Mouse (Mus musculus) mesoderm, embryonic 11.5 days (tissue): ENCODE data around the gene Cdc40.

Experiments used
- DNase-seq: peaks from one replicate; pipeline ENCODE4 v3.0.0-alpha.2; 2012; ENCODE audit warnings: low read depth, low spot score

Cdc40 gene

GRCm38 (mm10) chr10:40882831-40883643, at the start of gene Cdc40, which contains the start of gene Wasf1:
TSS of gene Cdc40 (minus strand) at chr10:40883311.
TSS of gene Wasf1 (plus strand) at chr10:40883475.
- DNase-seq = peak; percentile 98

DNA sequence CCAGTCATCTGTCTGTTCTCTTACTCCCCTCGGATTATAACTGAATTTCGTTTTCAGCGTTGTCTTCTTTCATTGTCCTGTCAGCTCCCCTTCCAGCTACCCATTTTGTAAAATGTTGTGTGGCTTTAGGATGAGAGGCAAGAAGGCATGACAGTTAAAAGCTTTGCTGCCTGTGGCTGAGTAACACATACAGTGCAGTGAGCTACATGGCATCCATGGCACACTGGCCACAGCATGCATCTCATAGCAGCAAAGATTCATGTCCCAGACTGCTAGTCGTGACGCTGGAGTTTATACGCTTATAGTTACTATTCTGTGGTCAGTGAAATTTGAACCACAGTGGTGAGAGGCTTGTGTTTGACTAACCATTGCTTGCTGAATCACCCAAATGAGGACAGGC, 36.4 kb upstream of the Cdc40 start:
- DNase-seq = no peak

DNA sequence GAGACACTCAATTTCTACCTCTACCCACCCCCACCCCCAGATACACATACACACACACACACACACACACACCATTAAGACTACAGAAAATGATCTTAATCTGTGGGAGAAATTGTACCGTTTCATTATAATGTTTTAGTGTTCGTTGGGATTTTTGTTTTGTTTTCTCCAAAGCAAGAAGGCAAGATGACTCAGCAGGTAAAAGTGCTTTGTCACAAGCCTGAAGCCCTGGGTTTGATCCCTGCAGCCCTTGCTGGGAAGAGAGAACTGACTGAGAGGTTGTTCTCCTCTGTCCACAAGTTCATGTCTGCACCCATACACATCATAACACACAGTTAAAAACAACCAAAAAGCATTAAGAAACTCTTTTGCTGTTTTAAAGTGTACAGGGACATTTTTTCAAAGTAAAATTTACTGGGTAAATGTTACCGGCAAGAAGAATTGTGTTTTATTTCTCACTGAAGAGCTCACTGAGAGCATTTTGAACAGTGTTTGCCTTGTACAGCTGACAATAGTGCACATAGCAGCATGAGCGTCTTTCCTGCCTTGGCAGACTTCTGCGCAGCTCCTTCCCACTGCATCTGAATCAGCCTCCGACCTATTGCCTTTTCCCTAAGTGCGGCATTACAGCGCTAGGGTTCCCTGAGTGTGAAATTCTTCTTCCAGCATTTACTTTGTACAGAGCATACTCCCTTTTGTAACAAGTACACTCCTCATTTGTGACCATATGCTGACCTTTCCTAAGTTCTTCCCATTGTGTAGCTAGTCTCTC, 35.7 kb upstream of the Cdc40 start:
- no peak for DNase-seq

DNA sequence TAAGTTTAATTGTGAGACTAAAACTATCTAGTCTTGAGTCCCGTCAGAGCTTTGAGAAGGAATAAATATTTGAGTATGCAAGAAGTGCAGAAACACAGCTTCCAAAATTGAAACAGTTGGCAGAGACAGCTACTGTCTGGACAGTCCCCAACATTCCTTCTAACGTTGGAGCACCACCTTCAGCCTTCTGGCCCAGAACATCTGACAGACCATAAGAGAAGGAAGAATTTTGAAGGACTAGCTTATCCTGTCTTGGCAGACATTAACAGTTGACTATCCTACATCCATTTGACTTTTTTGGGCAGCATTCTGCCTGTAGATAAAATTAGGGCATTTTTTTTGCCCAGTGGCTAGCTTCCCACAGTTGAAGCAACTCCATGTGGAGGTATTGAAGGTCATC, 32.1 kb upstream of the Cdc40 start:
- no peak for DNase-seq

- DNase-seq = no peak
These were observed 27.7 kb upstream of the Cdc40 start for GRCm38 (mm10) chr10:40910811-40911210.

DNA sequence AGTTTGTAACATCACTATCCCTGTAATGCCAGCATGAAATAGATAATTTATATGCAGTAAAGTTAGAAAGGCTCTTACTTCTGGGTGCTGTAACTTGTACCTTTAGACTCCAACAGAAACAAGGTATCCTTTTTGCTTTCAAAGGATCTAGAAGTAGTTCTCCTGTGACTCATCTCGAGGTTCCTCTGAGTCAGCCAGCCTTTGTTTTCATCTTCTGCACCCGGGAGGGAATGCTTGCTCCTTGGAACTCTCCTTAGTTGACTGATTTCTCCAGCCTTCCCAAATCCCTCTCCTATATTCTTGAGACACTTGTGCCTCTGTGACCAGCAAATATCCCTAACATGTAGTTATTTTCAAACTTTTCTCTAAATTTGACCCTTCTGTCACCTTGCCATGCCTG, 25.5 kb upstream of the Cdc40 start:
- DNase-seq = no peak

- no peak for DNase-seq
These were observed 23.7 kb upstream of the Cdc40 start for GRCm38 (mm10) chr10:40906802-40907201.

GRCm38 (mm10) chr10:40906131-40906530, 23.0 kb upstream of the Cdc40 start:
- DNase-seq = no peak

DNA sequence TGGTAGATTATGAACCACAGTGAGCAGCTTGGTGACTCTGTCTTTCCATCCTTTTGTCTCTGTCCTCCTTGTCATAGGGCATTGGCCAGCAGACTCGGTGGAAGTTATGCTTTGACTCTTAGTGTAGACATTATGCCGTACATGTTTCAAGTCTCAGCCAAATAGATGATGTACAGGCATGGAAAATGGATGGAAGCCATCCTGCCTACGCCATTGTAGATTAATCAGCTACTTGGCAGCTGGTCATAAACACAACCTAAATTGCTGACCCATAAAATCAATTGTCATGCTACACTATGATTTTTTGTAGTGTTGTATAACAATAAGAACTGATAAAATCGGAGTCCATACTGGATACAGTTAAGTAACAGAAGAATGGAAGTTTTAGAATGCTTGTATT, 18.7 kb upstream of the Cdc40 start:
- DNase-seq = no peak

- DNase-seq = peak; percentile 12
These were observed 13.5 kb upstream of the Cdc40 start for GRCm38 (mm10) chr10:40896656-40897055.

GRCm38 (mm10) chr10:40895765-40896164, 12.7 kb upstream of the Cdc40 start:
- no peak for DNase-seq

GRCm38 (mm10) chr10:40889146-40889545, 6.0 kb upstream of the Cdc40 start:
- no peak for DNase-seq

DNA sequence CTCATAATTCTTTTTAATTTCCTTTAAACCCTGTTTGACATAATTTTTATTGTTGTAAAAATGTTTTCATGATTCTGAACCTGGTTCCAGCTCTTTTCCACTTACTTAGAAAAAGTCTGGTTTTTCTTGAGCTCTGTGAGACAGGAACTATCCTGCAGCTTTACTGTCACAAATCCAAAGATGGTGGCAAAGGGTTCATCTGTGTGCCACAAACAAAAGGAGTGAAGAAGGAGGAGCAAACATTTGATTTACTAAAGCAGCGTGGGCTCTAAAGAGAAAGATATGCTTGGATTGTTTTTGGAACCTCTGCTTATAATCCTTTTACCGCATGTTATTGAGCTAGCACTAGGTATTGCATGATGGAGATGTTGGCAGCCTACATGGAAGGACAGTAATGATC, 4.2 kb upstream of the Cdc40 start:
- DNase-seq = no peak

- no peak for DNase-seq
These were observed 2.3 kb upstream of the Cdc40 start for GRCm38 (mm10) chr10:40885432-40885831.

GRCm38 (mm10) chr10:40884279-40884806, 1.2 kb upstream of the Cdc40 start:
- DNase-seq = peak; percentile 48

DNA sequence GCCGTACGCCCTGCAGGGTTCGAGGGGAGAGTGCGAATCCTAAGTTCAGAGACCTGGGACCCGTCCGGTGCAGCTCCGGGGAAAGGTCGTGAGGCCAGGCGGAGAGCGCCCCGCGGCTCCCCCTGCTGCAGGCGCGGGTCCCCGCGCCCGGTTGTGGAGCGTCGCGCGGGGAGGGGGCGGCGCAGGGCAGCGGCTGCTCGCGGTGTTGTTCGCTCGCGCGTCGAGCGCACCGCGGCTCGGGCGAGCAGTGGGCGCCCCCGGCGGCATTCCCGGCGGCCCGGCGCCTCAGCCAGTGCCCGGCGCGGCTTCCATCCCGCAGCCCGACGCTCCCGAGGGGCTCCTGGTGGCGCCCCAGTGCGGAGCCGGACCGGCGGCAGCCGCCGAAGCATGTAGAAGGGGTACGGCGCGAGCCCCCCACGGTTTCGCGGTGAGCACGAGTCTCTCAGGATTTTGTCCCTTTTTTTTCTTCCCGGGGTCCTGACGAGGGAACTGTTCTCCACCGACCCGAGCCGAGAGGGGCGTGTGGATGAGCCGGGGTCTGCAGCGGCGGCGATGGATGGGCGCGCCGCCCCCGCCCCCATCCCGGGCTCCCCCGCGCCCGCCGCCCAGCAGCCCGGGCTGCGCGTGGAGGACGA, 650 bp upstream of the Cdc40 start:
- DNase-seq = no peak

GRCm38 (mm10) chr10:40882333-40882732, 778 bp downstream of the Cdc40 start:
- no peak for DNase-seq

GRCm38 (mm10) chr10:40881236-40881635, 1.9 kb downstream of the Cdc40 start:
- no peak for DNase-seq

DNA sequence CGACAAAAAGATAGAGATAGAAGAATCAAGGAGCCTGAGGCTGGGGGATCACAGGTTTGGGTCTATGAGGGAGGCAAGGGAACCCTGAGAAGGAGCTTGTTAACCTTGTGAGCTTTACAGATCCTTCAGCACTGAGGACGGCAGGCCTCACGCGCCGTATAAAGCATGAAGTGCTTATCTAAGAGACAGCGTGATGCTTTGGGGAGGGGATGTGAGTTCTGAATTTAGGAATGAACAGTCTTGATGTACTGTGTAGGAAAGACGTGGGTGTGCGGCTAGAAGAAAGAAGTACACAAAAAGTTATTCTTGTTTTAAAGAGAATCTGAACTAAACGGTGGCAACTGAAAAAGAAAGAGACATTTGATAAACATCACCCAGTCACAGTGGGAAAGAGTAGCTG, 3.1 kb downstream of the Cdc40 start:
- DNase-seq = no peak

GRCm38 (mm10) chr10:40878246-40878645, 4.9 kb downstream of the Cdc40 start:
- no peak for DNase-seq

DNA sequence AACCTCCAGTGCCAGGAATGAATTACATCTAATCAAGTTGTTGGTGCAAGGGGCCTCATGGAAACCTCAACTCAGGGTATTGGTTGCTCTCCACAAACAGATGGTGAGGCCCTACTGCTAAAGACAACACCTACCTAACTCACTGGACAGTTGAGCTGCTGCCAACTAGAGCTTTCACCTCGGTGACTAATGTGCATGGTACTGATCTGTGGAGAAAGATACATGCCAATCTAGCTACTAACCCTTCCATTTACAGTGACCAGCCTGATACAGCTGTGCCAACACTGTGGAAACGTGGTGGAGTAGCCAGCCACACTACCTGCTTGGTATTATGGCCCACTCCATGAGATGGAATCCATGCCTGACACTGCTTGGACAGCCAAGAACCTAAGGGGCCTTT, 11.1 kb downstream of the Cdc40 start:
- DNase-seq = no peak

DNA sequence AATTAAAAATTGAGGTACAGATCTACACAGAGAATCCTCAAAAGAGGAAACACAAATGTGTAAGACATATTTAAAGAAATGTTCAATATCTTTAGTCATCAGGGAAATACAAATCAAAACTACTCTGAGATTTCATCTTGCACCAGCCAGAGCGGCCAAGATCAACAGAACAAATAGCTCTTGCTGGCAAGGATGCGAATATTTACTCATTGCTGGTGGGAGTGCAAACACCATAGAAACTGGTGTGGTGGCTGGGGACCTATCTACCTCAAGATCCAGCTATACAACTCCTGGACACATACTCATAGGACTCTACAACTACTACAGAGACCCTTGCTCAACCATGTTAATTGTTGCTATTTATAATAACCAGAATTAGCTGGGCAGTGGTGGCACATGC, 11.8 kb downstream of the Cdc40 start:
- DNase-seq = no peak
